Mouse (Mus musculus): ENCODE results near the gene Tmem117.

GRCm38 (mm10) chr15:94648430-94648829 lies 19.4 kb downstream of the Tmem117 start:
- TF ChIP-seq CTCF (IDR thresholded peaks at IDR 0.05; ENCODE audit: insufficient read depth, low read length) (no peak), POLR2A (IDR thresholded peaks at IDR 0.05; ENCODE audit: borderline replicate concordance, extremely low read depth, low read depth, low read length) (no peak)
